Mouse (Mus musculus) ES-Bruce4 (cell line): Measurements from ENCODE around the gene Vwde.

Source experiments
- EP300 ChIP-seq: IDR thresholded peaks from 2 replicates; pipeline ENCODE4 v1.6.1; 2011; ENCODE audit warnings: low read depth, low read length; ENCODE audit not compliant: insufficient read depth
- POLR2A ChIP-seq: IDR thresholded peaks from one replicate; pipeline ENCODE4 v1.8.1; 2011; ENCODE audit warnings: low read length; ENCODE audit not compliant: insufficient read depth

DNA sequence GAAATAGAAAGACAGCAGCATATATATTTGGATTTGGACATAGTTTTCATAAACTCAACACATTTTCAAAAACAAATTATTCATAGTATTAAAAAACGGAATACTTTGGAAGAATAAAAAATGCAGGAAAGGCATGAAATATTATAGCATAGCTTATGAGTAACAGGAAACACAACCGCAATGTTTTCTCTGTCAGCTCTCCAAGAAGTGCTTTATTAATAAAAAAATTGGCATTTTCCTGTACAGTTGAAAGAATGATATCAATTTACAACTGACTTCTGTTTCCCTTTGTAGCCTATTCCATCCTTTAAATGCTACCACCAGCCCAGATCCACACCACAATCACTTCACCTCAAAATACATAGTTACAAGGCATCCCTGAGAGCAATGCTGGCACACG lies 44.7 kb downstream of the Vwde start:
- TF ChIP-seq POLR2A (no peak), EP300 (no peak)
